Mouse (Mus musculus) embryonic facial prominence, embryonic 12.5 days (tissue): Measurements from ENCODE around the gene Cckbr. TPM values are rescaled to one million over a fixed set of nuclear protein-coding genes. Genes with fewer than 3 reads are reported as not detected.
"Not testable (repeated sequence)": the region's sequence is repeated elsewhere in the genome, so short reads cannot be mapped to it uniquely, and the experiment has no call there.

Experiments
- ATAC-seq: fragments of 200-750 bp; cut with Nextera tagmentation; 2 replicates; pipeline ENCODE4 v1.8.0; 2017; ENCODE audit not compliant: insufficient number of reproducible peaks, insufficient read depth, low FRiP score, low TSS enrichment
- H3K27ac ChIP-seq: fragments of 300-500 bp; sonication (generic); 2 replicates; pipeline ENCODE4 v1.5.1; 2016; ENCODE audit warnings: mild to moderate bottlenecking
- H3K27me3 ChIP-seq: fragments of 300-500 bp; sonication (generic); 2 replicates; pipeline ENCODE4 v1.6.1; 2016; ENCODE audit warnings: mild to moderate bottlenecking, moderate library complexity
- H3K36me3 ChIP-seq: fragments of 300-500 bp; sonication (generic); 2 replicates; pipeline ENCODE4 v1.6.1; 2016; ENCODE audit warnings: mild to moderate bottlenecking
- H3K4me1 ChIP-seq: fragments of 300-500 bp; sonication (generic); 2 replicates; pipeline ENCODE4 v1.6.1; 2016
- H3K4me2 ChIP-seq: fragments of 300-500 bp; sonication (generic); replicated peaks from 2 replicates; pipeline ENCODE4 v1.6.1; 2016; ENCODE audit warnings: mild to moderate bottlenecking, moderate library complexity
- H3K4me3 ChIP-seq: fragments of 300-500 bp; sonication (generic); 2 replicates; pipeline ENCODE4 v1.5.1; 2016; ENCODE audit warnings: mild to moderate bottlenecking
- H3K9ac ChIP-seq: fragments of 300-500 bp; sonication (generic); 2 replicates; pipeline ENCODE4 v1.6.1; 2016; ENCODE audit warnings: mild to moderate bottlenecking, moderate library complexity
- H3K9me3 ChIP-seq: fragments of 300-500 bp; sonication (generic); 2 replicates; pipeline ENCODE4 v1.6.1; 2016; ENCODE audit warnings: mild to moderate bottlenecking, moderate library complexity
- WGBS: fragments of 180-500 bp; shearing (Covaris S2); methylation state at CpG from one replicate; pipeline ENCODE4 v1.1.7; 2016; 5-methylcytosine and 5-hydroxymethylcytosine counted together
- polyA plus RNA-seq: library from polyadenylated mRNA; unstranded; fragments of >200 nt; fragmentation: Nextera tagmentation; extraction: Ambion mirVana; gene quantifications from 2 replicates; pipeline ENCODE4 v1.2.1, GENCODE M21; 2016

Gene Cckbr
- polyA plus RNA-seq, 1 experiment from 2014 or later = 0.47 TPM

GRCm38 (mm10) chr7:105445076-105445475, 19.5 kb downstream of the Cckbr start:
- no peaks in the 10 kb centered on the region for H3K27me3 ChIP-seq
- ATAC-seq = no peak
- WGBS = 67% methylated on average over 3 of the region's 3 CpGs
- H3K36me3 ChIP-seq = no peaks in the 10 kb centered on the region
- H3K4me2 ChIP-seq = no peak overlapping the region
- H3K27ac ChIP-seq = no peak overlapping the region
- H3K4me1 ChIP-seq = no peaks in the 10 kb centered on the region
- H3K9me3 ChIP-seq = no peaks in the 10 kb centered on the region
- H3K4me3 ChIP-seq = no peak overlapping the region
- no peak overlapping the region for H3K9ac ChIP-seq

DNA sequence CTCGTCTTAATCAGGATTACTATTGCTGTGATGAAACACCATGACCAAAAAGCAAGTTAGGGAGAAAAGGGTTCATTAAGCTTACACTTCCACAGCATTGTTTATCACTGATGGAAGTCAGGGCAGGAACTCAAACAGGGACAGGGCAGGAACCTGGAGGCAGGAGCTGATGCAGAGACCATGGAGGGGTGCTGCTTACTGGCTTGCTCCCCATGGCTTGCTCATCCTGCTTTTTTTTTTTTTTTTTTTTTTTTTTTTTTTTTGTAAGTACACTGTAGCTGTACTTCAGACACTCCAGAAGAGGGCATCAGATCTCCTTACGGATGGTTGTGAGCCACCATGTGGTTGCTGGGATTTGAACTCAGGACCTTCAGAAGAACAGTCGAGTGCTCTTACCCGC, 27.8 kb downstream of the Cckbr start:
- H3K27ac ChIP-seq, H3K27me3 ChIP-seq, ATAC-seq, H3K4me3 ChIP-seq, H3K4me2 ChIP-seq, H3K4me1 ChIP-seq, H3K9ac ChIP-seq, H3K9me3 ChIP-seq, H3K36me3 ChIP-seq: not testable (repeated sequence)
- WGBS = 84% methylated on average over 4 of the region's 4 CpGs

- Histone ChIP-seq H3K27me3 (no peaks in the 10 kb centered on the region), H3K4me2 (no peak overlapping the region), H3K9ac (no peak overlapping the region), H3K4me3 (no peak overlapping the region), H3K36me3 (no peaks in the 10 kb centered on the region), H3K27ac (no peak overlapping the region), H3K9me3 (no peaks in the 10 kb centered on the region), H3K4me1 (no peaks in the 10 kb centered on the region)
- no peak for ATAC-seq
Measured at GRCm38 (mm10) chr7:105458546-105458945, 33.0 kb downstream of the Cckbr start.

DNA sequence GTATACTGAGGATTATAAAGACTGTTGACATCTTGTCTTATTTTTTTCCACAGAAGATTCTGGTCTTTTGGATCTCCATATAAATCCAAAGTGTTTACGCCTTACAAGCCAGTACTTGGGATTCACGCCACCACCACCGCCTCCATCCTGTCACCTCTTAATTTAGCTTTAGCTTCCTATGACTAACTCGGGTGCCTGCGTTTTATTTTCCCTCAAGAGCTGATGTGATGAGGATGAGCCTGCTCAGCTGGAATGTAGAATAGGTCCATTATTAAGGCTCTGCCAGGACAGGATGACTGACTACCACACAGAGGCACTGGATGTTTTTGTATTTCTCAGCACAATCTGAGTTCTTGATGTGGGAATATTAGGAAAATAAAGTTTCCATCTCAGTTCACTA, 40.0 kb downstream of the Cckbr start:
- not testable (repeated sequence) for H3K27ac ChIP-seq, H3K4me3 ChIP-seq, H3K27me3 ChIP-seq, H3K9me3 ChIP-seq, ATAC-seq, H3K36me3 ChIP-seq, H3K4me2 ChIP-seq, H3K4me1 ChIP-seq, H3K9ac ChIP-seq
- WGBS = 79% methylated on average over 5 of the region's 5 CpGs

DNA sequence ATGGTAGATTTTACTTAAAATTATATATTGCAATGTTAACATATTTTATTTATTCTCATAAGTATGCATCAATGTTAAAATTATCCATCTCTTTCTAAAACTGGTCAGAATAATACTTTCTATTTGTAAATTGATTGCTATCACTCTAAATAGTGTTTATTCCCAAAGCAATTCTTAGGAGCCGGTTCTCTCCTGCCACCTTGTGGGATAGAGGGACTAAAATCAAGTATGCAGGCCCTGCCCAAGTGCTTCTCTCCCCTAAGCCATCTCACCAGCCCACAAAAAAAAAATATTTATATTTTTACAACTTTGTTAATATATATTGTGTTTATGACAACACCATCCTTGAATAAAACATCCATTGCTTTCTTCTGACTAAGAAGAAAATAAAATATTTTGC, 47.1 kb downstream of the Cckbr start:
- no peaks in the 10 kb centered on the region for H3K4me1 ChIP-seq
- no peak overlapping the region for H3K9ac ChIP-seq
- 55% methylated on average over 1 of the region's 1 CpGs for WGBS
- no peak for ATAC-seq
- H3K4me2 ChIP-seq = no peak overlapping the region
- H3K27me3 ChIP-seq = no peaks in the 10 kb centered on the region
- no peaks in the 10 kb centered on the region for H3K36me3 ChIP-seq
- H3K27ac ChIP-seq = no peak overlapping the region
- no peak overlapping the region for H3K4me3 ChIP-seq
- no peaks in the 10 kb centered on the region for H3K9me3 ChIP-seq

GRCm38 (mm10) chr7:105474771-105475315, 49.3 kb downstream of the Cckbr start:
- Histone ChIP-seq H3K9ac (no peak overlapping the region), H3K4me2 (no peak overlapping the region), H3K36me3 (no peaks in the 10 kb centered on the region), H3K27ac (no peak overlapping the region), H3K4me1 (no peaks in the 10 kb centered on the region), H3K27me3 (no peaks in the 10 kb centered on the region), H3K9me3 (no peaks in the 10 kb centered on the region), H3K4me3 (no peak overlapping the region)
- 73% methylated on average over 4 of the region's 4 CpGs for WGBS
- ATAC-seq = no peak

DNA sequence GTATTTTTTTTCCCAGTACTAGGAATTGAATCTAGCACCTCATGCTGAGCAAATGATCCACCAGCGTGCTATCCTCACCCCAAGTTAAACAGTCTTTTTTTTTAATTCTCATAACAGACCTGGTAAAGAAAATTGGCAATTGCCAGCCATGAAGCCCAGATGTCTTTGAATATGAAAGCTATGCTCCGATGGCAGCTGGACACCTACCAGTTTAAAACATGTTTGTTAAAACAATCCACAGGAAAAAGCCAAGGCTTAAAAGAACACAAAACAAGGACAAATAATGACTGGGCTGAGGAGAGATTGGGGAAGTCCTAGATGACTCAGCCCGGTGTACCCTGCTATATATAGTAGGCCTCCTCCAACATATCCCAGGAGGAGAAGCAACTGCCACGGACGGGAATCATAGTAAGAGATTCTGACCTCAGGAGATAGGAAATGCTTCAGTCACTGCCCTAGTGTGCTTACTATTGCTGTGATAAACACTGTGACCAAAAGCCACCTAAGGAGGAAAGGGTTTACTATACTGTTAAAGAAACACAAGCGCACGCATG, 49.9 kb downstream of the Cckbr start:
- Histone ChIP-seq H3K4me3 (no peak overlapping the region), H3K9me3 (no peaks in the 10 kb centered on the region), H3K9ac (no peak overlapping the region), H3K4me1 (no peaks in the 10 kb centered on the region), H3K36me3 (no peaks in the 10 kb centered on the region), H3K27ac (no peak overlapping the region), H3K27me3 (no peaks in the 10 kb centered on the region), H3K4me2 (no peak overlapping the region)
- ATAC-seq = no peak
- WGBS = 82% methylated on average over 7 of the region's 7 CpGs

DNA sequence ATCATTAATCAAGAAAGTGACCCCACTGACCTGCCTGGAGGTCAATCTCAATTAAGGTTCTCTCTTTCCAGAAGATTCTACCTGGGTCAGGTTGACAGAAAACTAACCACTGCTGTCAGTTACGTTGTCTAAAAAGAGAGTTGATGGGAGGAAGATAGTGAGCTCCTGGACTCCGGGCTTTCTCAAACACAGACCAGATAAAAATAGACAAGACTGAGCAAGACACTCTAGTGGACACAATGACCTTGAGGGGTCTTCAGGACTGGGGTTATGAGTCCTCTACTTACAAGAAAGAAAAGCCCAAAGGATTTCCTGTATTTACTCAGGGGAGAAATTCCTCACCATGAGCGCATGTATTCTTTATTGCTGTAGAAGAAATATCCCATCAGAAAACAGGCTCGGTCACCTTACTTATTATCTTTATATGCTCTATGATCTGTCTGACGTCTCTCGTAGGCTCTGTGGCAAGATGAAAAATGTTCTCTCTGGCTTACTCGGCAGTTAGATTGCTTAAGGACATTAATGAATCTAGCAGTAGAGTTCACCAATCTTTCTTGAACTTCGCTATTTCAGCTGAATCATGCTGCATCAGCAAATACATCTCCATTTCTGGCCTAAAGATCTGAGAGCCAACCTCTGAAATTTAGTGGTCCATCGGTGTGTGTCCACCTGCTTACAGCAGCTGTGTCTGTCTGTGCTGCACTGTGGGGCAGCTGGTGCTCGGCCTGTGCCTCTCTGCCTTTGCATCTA, 51.3 kb downstream of the Cckbr start:
- Histone ChIP-seq H3K9ac (no peak overlapping the region), H3K9me3 (no peaks in the 10 kb centered on the region), H3K27me3 (peaks cover 12% of the 10 kb centered on the region), H3K4me2 (no peak overlapping the region), H3K27ac (no peak overlapping the region), H3K4me1 (0 out of 2 replicates have a peak, but pooled peaks cover 10% of the 10 kb centered on the region), H3K4me3 (no peak overlapping the region), H3K36me3 (no peaks in the 10 kb centered on the region)
- 84% methylated on average over 10 of the region's 10 CpGs for WGBS
- ATAC-seq = no peak

DNA sequence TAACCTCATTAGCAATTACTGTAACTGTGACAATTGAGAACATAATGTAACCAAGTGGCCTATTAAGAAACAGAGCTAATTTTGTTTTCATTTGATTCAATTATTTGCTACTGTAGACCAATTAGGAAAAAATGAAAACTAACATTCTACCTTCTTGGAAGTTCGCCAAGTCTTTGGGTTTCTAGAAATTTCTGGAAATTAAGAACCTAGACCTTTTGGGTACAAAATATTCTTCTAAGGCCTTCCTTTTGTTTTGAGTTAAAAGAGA, 51.8 kb downstream of the Cckbr start:
- H3K27me3 ChIP-seq = peaks cover 12% of the 10 kb centered on the region
- H3K9ac ChIP-seq = no peak overlapping the region
- H3K27ac ChIP-seq = no peak overlapping the region
- H3K4me1 ChIP-seq = peaks cover 10% of the 10 kb centered on the region; the same call in 1 of the 2 replicates
- no peak overlapping the region for H3K4me2 ChIP-seq
- WGBS = 95% methylated on average over 1 of the region's 1 CpGs
- no peak overlapping the region for H3K4me3 ChIP-seq
- ATAC-seq = no peak
- H3K9me3 ChIP-seq = no peaks in the 10 kb centered on the region
- no peaks in the 10 kb centered on the region for H3K36me3 ChIP-seq

DNA sequence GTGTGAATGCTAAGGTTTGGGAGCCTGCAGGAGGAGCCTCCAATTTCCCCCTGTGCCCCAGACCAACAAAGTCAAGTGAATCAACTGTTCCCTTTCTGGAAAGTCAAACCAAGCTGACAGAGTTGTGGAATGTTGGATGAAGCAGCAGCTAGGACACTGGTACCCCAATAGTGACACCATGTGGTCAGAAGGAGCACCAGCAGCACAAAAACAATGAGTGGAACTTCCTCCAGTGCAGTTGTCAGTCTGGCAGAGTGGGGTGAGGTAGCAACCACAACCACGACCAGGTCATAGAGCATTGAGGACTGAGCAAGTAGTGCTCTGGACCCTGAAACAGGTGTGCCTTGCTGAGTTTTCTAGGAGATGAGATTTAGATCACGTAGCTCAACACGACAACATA, 52.3 kb downstream of the Cckbr start:
- no peak overlapping the region for H3K27ac ChIP-seq
- no peaks in the 10 kb centered on the region for H3K36me3 ChIP-seq
- no peak overlapping the region for H3K9ac ChIP-seq
- no peak for ATAC-seq
- H3K4me2 ChIP-seq = no peak overlapping the region
- no peaks in the 10 kb centered on the region for H3K9me3 ChIP-seq
- 66% methylated on average over 3 of the region's 3 CpGs for WGBS
- peaks cover 12% of the 10 kb centered on the region for H3K27me3 ChIP-seq
- H3K4me3 ChIP-seq = no peak overlapping the region
- peaks cover 10% of the 10 kb centered on the region; the same call in 1 of the 2 replicates for H3K4me1 ChIP-seq

DNA sequence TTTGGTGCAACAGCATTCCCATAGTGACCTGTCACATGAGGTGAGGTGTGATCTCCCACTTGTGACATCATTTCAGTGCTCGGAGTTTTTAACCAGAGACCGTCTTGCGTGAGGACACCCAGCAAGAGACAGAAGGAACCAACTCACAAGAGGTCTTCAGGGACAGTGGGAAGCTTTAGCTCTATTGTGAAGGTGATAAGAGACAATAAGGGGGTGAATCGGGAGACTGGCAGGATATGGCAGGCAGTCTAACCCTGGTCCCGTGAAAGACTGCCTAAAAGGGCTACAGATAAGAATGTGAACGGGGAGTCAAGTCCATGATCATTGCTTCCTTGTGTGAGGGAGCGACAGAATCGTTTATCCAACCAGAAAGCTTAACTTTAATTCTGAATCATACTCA, 52.8 kb downstream of the Cckbr start:
- no peak for ATAC-seq
- Histone ChIP-seq H3K4me2 (no peak overlapping the region), H3K27me3 (peaks cover 12% of the 10 kb centered on the region), H3K4me1 (peaks cover 10% of the 10 kb centered on the region; the same call in 1 of the 2 replicates), H3K27ac (no peak overlapping the region), H3K9me3 (no peaks in the 10 kb centered on the region), H3K4me3 (no peak overlapping the region), H3K36me3 (no peaks in the 10 kb centered on the region), H3K9ac (no peak overlapping the region)
- 87% methylated on average over 8 of the region's 8 CpGs for WGBS

DNA sequence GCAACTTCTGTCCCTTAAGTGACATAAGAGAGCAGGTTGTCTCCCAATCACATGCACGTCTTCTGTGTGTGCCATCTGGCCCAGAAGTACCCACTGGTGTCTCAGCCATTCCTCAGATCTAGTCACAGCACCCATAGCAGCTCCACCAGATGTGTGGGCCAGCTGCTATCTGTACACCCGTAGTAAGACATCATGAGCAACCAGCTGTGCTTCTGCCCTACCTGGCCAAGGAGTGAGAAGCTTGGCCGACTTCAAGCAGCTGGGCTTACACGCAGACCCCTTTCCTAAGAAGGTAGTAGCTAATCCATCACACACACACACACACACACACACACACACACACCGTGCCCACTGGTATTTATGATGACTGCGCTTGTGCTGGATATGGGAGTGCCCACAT, 53.7 kb downstream of the Cckbr start:
- Histone ChIP-seq H3K4me1 (peaks cover 10% of the 10 kb centered on the region; the same call in 1 of the 2 replicates), H3K27me3 (peaks cover 12% of the 10 kb centered on the region), H3K9me3 (no peaks in the 10 kb centered on the region), H3K36me3 (no peaks in the 10 kb centered on the region), H3K27ac (no peak overlapping the region), H3K9ac (no peak overlapping the region), H3K4me2 (no peak overlapping the region), H3K4me3 (no peak overlapping the region)
- ATAC-seq = no peak
- 90% methylated on average over 6 of the region's 6 CpGs for WGBS
